Comparison of ENCODE assay signal across 26 mouse cellular contexts in genomic region chr1:134607279-134607678, GRCm38 (mm10). TPM values are rescaled to one million over a fixed set of nuclear protein-coding genes. Genes with fewer than 3 reads are reported as not detected.
A peak's percentile ranks its signal among the peaks of the same experiment; 100 is the strongest.
DNase-seq lines count a peak whose midpoint lies in the region; ATAC-seq and TF ChIP-seq lines count a peak whose summit lies in the region.
"Had no signal": no experiment of that assay in that cellular context is flagged by ENCODE, and none has a peak within 500 bp of the region (broad histone marks: within the 10 kb centered on the region; RNA-seq: fewer than 3 reads in every experiment).

No protein-coding gene starts in this region.

- no peak for TF ChIP-seq EP300 in heart, adult 2 months (IDR thresholded peaks at IDR 0.05; ENCODE audit: insufficient read depth, low read depth, low read length)

- DNase-seq in heart, adult 2 months = no peak
- no peak for DNase-seq in lung, adult 2 months
- DNase-seq in lung, postnatal 10 days = no peak
- peak; percentile 20 for DNase-seq in CD4-positive helper T cell, adult 2 months (ENCODE audit: low read depth, low spot score)
- peak; percentile 14 for DNase-seq in splenic B cell, adult 2 months (ENCODE audit: low read depth, low spot score)
- no peak for DNase-seq in spleen, postnatal 36 days (ENCODE audit: low spot score in 2 of 2)
- DNase-seq: adrenal gland, postnatal 14 days; cerebellum, adult 11 months; cerebellum, postnatal 14 days; heart, postnatal 14 days; kidney, adult 18-20 months; kidney, postnatal 14 days; lung, postnatal 14 days; thymus, postnatal 25 days had no signal

- 0 out of 2 replicates have a peak, but pooled peaks have one; percentile 21 for TF ChIP-seq CTCF in heart, adult 2 months (IDR thresholded peaks at IDR 0.05)
- 0 out of 2 replicates have a peak, but pooled peaks have one; percentile 1 for TF ChIP-seq CTCF in lung, adult 2 months (IDR thresholded peaks at IDR 0.05; ENCODE audit: insufficient read depth, low read length)

- no peak for TF ChIP-seq POLR2A in heart, adult 2 months (IDR thresholded peaks at IDR 0.05; ENCODE audit: insufficient read depth, low read depth, low read length)
- TF ChIP-seq POLR2A in lung, adult 2 months (IDR thresholded peaks at IDR 0.05; ENCODE audit: borderline replicate concordance, extremely low read depth, low read depth, low read length) = no peak

- no peak overlapping the region for H3K4me2 ChIP-seq in heart, embryonic 12.5 days
- H3K4me2 ChIP-seq: heart, embryonic 11.5 days; hindbrain, embryonic 12.5 days; liver, embryonic 11.5 days had no signal

- no peaks in the 10 kb centered on the region for H3K79me2 ChIP-seq in heart, adult 2 months (replicated peaks; ENCODE audit: control insufficient read depth, insufficient read depth, low read length)

- 93% methylated on average over 1 of the region's 1 CpGs for WGBS in heart, adult 2 months
- WGBS in heart, embryonic 12.5 days = 81% methylated on average over 1 of the region's 1 CpGs
- WGBS in lung, adult 2 months = 89% methylated on average over 1 of the region's 1 CpGs

- H3K4me1 ChIP-seq in heart, adult 2 months (ENCODE audit: control insufficient read depth, insufficient read depth, low read length) = no peaks in the 10 kb centered on the region
- H3K4me1 ChIP-seq in heart, embryonic 12.5 days (replicated peaks) = no peaks in the 10 kb centered on the region
- H3K4me1 ChIP-seq in lung, adult 2 months (ENCODE audit: control insufficient read depth, insufficient read depth, low read length) = no peaks in the 10 kb centered on the region
- H3K4me1 ChIP-seq: hindbrain, embryonic 12.5 days had no signal

- no peaks in the 10 kb centered on the region for H3K9me3 ChIP-seq in heart, embryonic 12.5 days (replicated peaks)
- H3K9me3 ChIP-seq: G1E; hindbrain, embryonic 12.5 days had no signal

- H3K4me3 ChIP-seq in heart, adult 2 months = no peak overlapping the region
- no peak overlapping the region for H3K4me3 ChIP-seq in heart, embryonic 12.5 days
- no peak overlapping the region for H3K4me3 ChIP-seq in lung, adult 2 months (replicated peaks; ENCODE audit: extremely low read depth, low read depth, low read length)
- H3K4me3 ChIP-seq: hindbrain, embryonic 12.5 days had no signal

- peaks cover 4% of the 10 kb centered on the region for H3K36me3 ChIP-seq in heart, adult 2 months (ENCODE audit: control insufficient read depth, insufficient read depth, low read length)
- peaks cover 63% of the 10 kb centered on the region for H3K36me3 ChIP-seq in heart, embryonic 12.5 days
- peaks cover 11% of the 10 kb centered on the region for H3K36me3 ChIP-seq in splenic B cell, adult 2 months (ENCODE audit: control insufficient read depth, insufficient read depth, low read length, poor library complexity, severe bottlenecking)

- ATAC-seq in heart, embryonic 12.5 days (ENCODE audit: insufficient number of reproducible peaks, low FRiP score) = no peak
- ATAC-seq: forebrain, embryonic 16.5 days; midbrain, embryonic 16.5 days had no signal

- H3K27me3 ChIP-seq in heart, adult 2 months (ENCODE audit: control insufficient read depth, insufficient read depth, low read length) = no peaks in the 10 kb centered on the region
- H3K27me3 ChIP-seq in heart, embryonic 12.5 days (replicated peaks) = no peaks in the 10 kb centered on the region
- no peaks in the 10 kb centered on the region for H3K27me3 ChIP-seq in splenic B cell, adult 2 months (ENCODE audit: control insufficient read depth, insufficient read depth, low read length, poor library complexity, severe bottlenecking)
- H3K27me3 ChIP-seq: hindbrain, embryonic 12.5 days had no signal

- H3K27ac ChIP-seq in heart, adult 2 months = no peak overlapping the region
- H3K27ac ChIP-seq in heart, embryonic 12.5 days (ENCODE audit: poor library complexity, severe bottlenecking) = no peak overlapping the region
- H3K27ac ChIP-seq: hindbrain, embryonic 12.5 days had no signal

- no peak overlapping the region for H3K9ac ChIP-seq in heart, adult 2 months (ENCODE audit: low read depth, low read length)
- H3K9ac ChIP-seq in heart, embryonic 12.5 days = no peak overlapping the region
- H3K9ac ChIP-seq: hindbrain, embryonic 12.5 days had no signal

- intact Hi-C loops in heart, adult 2 months (cut with DNase I) = loop anchor here (5.0 kb wide), 2 partner anchors 90 to 240 kb away; no protein-coding TSS in a partner anchor

RNA-seq across cellular contexts. Expression of gene Syt2, which starts 39.2 kb away (rescaled TPM):
- total RNA-seq in heart, adult 2 months (2021) = under 1 TPM in 1 of 2 experiments, not detected in 1; 0.05 TPM
- 0.04 and 0.06 TPM in 2 replicates for polyA plus RNA-seq in heart, adult 2 months (2012; rRNA removed)
- 0.23 and 0.86 TPM in 2 replicates for polyA plus RNA-seq in heart, embryonic 12.5 days (2016; fragmentation: Nextera tagmentation; extraction: Ambion mirVana)
- 0.05 and 0.14 TPM in 2 replicates for polyA plus RNA-seq in lung, adult 2 months (2012; rRNA removed)
- total RNA-seq: heart, postnatal 14 days had no signal
- polyA plus RNA-seq: G1E had no signal

RNA-seq across cellular contexts. Expression of gene Kdm5b, which starts 47.3 kb away (rescaled TPM):
- total RNA-seq in heart, adult 2 months (2021) = 10 to 100 TPM; 11.6 to 13.2 TPM
- polyA plus RNA-seq in heart, adult 2 months (2012; rRNA removed) = 3.3 and 7.0 TPM in 2 replicates
- 39.9 and 41.4 TPM in 2 replicates for polyA plus RNA-seq in heart, embryonic 12.5 days (2016; fragmentation: Nextera tagmentation; extraction: Ambion mirVana)
- polyA plus RNA-seq in lung, adult 2 months (2012; rRNA removed) = 10.1 TPM in 2 replicates

RNA-seq across cellular contexts. Expression of gene Mgat4e, which starts 57.8 kb away (rescaled TPM):
- total RNA-seq in heart, adult 2 months (2021) = not detected
- polyA plus RNA-seq in heart, adult 2 months (2012; rRNA removed) = 0.20 TPM in 1 of 2 replicates, not detected in the other
- not detected in 2 replicates for polyA plus RNA-seq in heart, embryonic 12.5 days (2016; fragmentation: Nextera tagmentation; extraction: Ambion mirVana)
- polyA plus RNA-seq in lung, adult 2 months (2012; rRNA removed) = not detected in 2 replicates
- total RNA-seq: adrenal gland, postnatal 14 days; heart, postnatal 14 days; left cerebral cortex, adult 18-20 months; left cerebral cortex, postnatal 36 days; megakaryocyte-erythroid progenitor cell, adult 5-6 weeks had no signal
- polyA plus RNA-seq: C2C12; embryonic facial prominence, embryonic 14.5 days; forebrain, embryonic 16.5 days; G1E; heart, embryonic 11.5 days; hindbrain, embryonic 12.5 days; liver, embryonic 11.5 days; midbrain, embryonic 16.5 days had no signal

Comparison
In these comparisons a context has a peak if more than half of its experiments do, and no peak if none do; other contexts are left out.
1. DNase-seq: peak in CD4-positive helper T cell, adult 2 months (single experiment) and splenic B cell, adult 2 months (single experiment); none in heart, adult 2 months (0 of 2), lung, adult 2 months (single experiment), lung, postnatal 10 days (single experiment) and spleen, postnatal 36 days (0 of 2).